Mouse (Mus musculus): Measurements from ENCODE around the gene Shisa5.

Shisa5 gene

GRCm38 (mm10) chr9:109054712-109055111 is 16.3 kb downstream of the Shisa5 start:
- DNase-seq (ENCODE audit: low spot score): peak; percentile 70

GRCm38 (mm10) chr9:109055271-109056030 is 17.1 kb downstream of the Shisa5 start:
- no peak for DNase-seq (ENCODE audit: low spot score)

- no peak for DNase-seq (ENCODE audit: low spot score)
These were observed 17.8 kb downstream of the Shisa5 start for GRCm38 (mm10) chr9:109056081-109056690.

GRCm38 (mm10) chr9:109056916-109057315 is 18.6 kb downstream of the Shisa5 start:
- DNase-seq (ENCODE audit: low spot score): no peak

GRCm38 (mm10) chr9:109057543-109057942 is 19.2 kb downstream of the Shisa5 start:
- no peak for DNase-seq (ENCODE audit: low spot score)

- no peak for DNase-seq (ENCODE audit: low spot score)
These were observed 19.8 kb downstream of the Shisa5 start for GRCm38 (mm10) chr9:109058006-109058765.

- DNase-seq (ENCODE audit: low spot score): peak; percentile 91
These were observed 21.0 kb downstream of the Shisa5 start, which contains the start of gene Trex1 for GRCm38 (mm10) chr9:109059136-109059903. Gene Trex1, minus strand, starts transcription at chr9:109059734.

GRCm38 (mm10) chr9:109060184-109060897 is 22.0 kb downstream of the Shisa5 start:
- no peak for DNase-seq (ENCODE audit: low spot score)

- DNase-seq (ENCODE audit: low spot score): no peak
These were observed 22.5 kb downstream of the Shisa5 start for GRCm38 (mm10) chr9:109060898-109061295.

- DNase-seq (ENCODE audit: low spot score): no peak
These were observed 29.9 kb downstream of the Shisa5 start for GRCm38 (mm10) chr9:109068095-109068735.

- peak; percentile 91 for DNase-seq (ENCODE audit: low spot score)
These were observed 35.6 kb downstream of the Shisa5 start, which contains the start of gene Atrip for GRCm38 (mm10) chr9:109073661-109074573. Gene Atrip, minus strand, starts transcription at chr9:109074124.

GRCm38 (mm10) chr9:109080516-109080915 is 42.2 kb downstream of the Shisa5 start:
- no peak for DNase-seq (ENCODE audit: low spot score)

GRCm38 (mm10) chr9:109081749-109082123 is 43.4 kb downstream of the Shisa5 start:
- no peak for DNase-seq (ENCODE audit: low spot score)

GRCm38 (mm10) chr9:109082124-109082800 is 43.9 kb downstream of the Shisa5 start, which contains the start of the genes Ccdc51 and Tma7:
Gene Ccdc51, plus strand, starts transcription at chr9:109082493.
Gene Tma7, minus strand, starts transcription at chr9:109082587.
- peak; percentile 83 for DNase-seq (ENCODE audit: low spot score)

- DNase-seq (ENCODE audit: low spot score): no peak
These were observed 46.6 kb downstream of the Shisa5 start for GRCm38 (mm10) chr9:109084922-109085321.

- DNase-seq (ENCODE audit: low spot score): peak; percentile 48
These were observed 49.6 kb downstream of the Shisa5 start for GRCm38 (mm10) chr9:109087987-109088386.

GRCm38 (mm10) chr9:109090446-109090845 is 52.1 kb downstream of the Shisa5 start:
- DNase-seq (ENCODE audit: low spot score): peak; percentile 58

GRCm38 (mm10) chr9:109091802-109092201 is 53.4 kb downstream of the Shisa5 start:
- peak; percentile 62 for DNase-seq (ENCODE audit: low spot score)

- DNase-seq (ENCODE audit: low spot score): no peak
These were observed 54.4 kb downstream of the Shisa5 start for GRCm38 (mm10) chr9:109092799-109093198.

Data from urinary bladder, postnatal 14 days (tissue).